Mouse (Mus musculus) thymus, adult 2 months (tissue): ENCODE measurements around the gene Gm10477.

Experiments
- CTCF ChIP-seq: fragments of 200-500 bp; IDR thresholded peaks from 2 replicates; pipeline ENCODE4 v1.5.1; 2012; ENCODE audit warnings: mild to moderate bottlenecking, control low read depth, low read length, moderate library complexity, borderline replicate concordance; ENCODE audit not compliant: control insufficient read depth, poor library complexity, insufficient read depth; ENCODE audit errors: extremely low read depth
- POLR2A ChIP-seq: fragments of 200-500 bp; IDR thresholded peaks from 2 replicates; pipeline ENCODE4 v1.6.1; 2012; ENCODE audit warnings: mild to moderate bottlenecking, low read length, control low read depth, moderate library complexity; ENCODE audit not compliant: control insufficient read depth, poor library complexity, insufficient read depth; ENCODE audit errors: extremely low read depth

- TF ChIP-seq POLR2A = no peak
- no peak for TF ChIP-seq CTCF
These were observed 12.6 kb downstream of the Gm10477 start for GRCm38 (mm10) chrX:56537162-56537561.
